Mouse (Mus musculus) testis, adult 2 months (tissue): ENCODE measurements around the gene Hoxb7. TPM values are rescaled to one million over a fixed set of nuclear protein-coding genes. Genes with fewer than 3 reads are reported as not detected.

ENCODE experiments used
- H3K27ac ChIP-seq: fragments of 200-500 bp; 2 replicates; pipeline ENCODE4 v1.5.1; 2012; ENCODE audit warnings: low read depth, low read length; ENCODE audit not compliant: control insufficient read depth, insufficient read depth
- H3K27me3 ChIP-seq: fragments of 200-500 bp; 2 replicates; pipeline ENCODE4 v1.6.1; 2012; ENCODE audit warnings: mild to moderate bottlenecking, low read length, moderate library complexity; ENCODE audit not compliant: control insufficient read depth, insufficient read depth
- H3K36me3 ChIP-seq: fragments of 200-500 bp; 2 replicates; pipeline ENCODE4 v1.6.1; 2012; ENCODE audit warnings: mild to moderate bottlenecking, low read length; ENCODE audit not compliant: control insufficient read depth, insufficient read depth
- H3K4me1 ChIP-seq: fragments of 200-500 bp; 2 replicates; pipeline ENCODE4 v1.6.1; 2012; ENCODE audit warnings: low read length; ENCODE audit not compliant: control insufficient read depth, insufficient read depth
- H3K4me3 ChIP-seq: fragments of 200-500 bp; 2 replicates; pipeline ENCODE4 v1.5.1; 2012; ENCODE audit warnings: low read depth, mild to moderate bottlenecking, low read length, moderate library complexity, mixed read lengths; ENCODE audit not compliant: control insufficient read depth
- CTCF ChIP-seq: fragments of 200-500 bp; IDR thresholded peaks from 2 replicates; pipeline ENCODE4 v1.5.1; 2012; ENCODE audit warnings: low read depth, mild to moderate bottlenecking, inconsistent platforms, low read length, moderate library complexity; ENCODE audit not compliant: control insufficient read depth, insufficient read depth, insufficient replicate concordance
- POLR2A ChIP-seq: fragments of 200-500 bp; IDR thresholded peaks from 2 replicates; pipeline ENCODE4 v1.6.1; 2012; ENCODE audit warnings: low read depth, mild to moderate bottlenecking, inconsistent platforms, low read length, moderate library complexity; ENCODE audit not compliant: control insufficient read depth
- polyA plus RNA-seq: library from polyadenylated mRNA; depleted of rRNA; stranded (reverse); fragments of >200 nt; gene quantifications from 2 replicates; pipeline ENCODE4 v1.2.3, GENCODE M21; 2012

Hoxb7 gene
- polyA plus RNA-seq, 1 experiment, result not detected

DNA sequence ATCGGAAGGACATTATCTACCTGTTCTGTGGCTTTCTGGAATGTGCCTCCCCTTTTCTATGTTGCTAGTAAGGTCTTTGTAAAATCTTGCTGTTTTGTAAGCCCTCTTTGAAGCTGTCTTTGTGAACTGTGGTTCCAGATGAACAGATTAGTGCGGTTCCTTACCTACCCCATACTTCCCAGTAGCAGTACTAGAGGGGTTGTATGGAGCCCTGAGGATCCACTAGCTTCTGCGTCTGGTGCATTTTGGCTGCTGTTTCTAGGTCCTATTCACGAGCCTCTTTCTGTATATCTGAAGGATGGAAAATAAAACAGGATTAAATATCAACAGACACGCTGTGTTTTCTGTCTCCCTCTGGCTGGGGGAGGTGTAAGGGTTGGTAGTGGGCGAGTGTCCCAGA, 3.4 kb downstream of the Hoxb7 start:
- no peak overlapping the region for H3K27ac ChIP-seq

DNA sequence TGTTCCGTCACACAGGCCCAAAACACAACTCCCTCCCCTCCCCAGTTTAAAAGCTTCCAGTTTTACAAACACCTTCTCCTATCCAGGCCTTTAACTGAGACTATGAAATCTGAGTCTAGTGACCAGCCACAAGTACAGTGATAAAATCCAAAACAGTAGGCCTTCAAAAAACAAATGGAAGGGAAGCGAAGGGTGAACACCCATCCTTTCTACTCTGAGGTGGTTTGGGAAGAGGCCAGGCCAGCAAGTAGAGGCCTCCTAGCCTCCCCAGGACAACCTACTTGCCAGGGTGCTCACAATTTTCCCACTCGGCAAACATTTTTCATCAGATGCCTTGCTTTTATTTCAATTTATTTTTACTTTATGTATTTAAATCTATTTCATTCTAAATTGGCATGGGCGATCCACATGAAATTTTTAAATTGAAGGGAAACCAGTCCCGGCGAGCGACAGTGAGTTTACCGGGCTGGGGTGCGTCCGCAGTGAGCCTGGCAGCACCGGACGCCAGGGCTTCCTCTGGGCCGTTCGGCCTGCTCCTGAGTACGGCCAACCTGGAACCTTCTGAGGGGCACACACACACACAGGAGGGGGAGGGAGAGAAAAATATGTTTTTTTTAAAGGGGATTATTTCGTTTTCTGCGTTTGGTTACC, 4.4 kb downstream of the Hoxb7 start:
- H3K27ac ChIP-seq, result no peak overlapping the region
- H3K4me3 ChIP-seq, result no peak overlapping the region
- TF ChIP-seq POLR2A (no peak), CTCF (no peak)
- peaks cover 14% of the 10 kb centered on the region for H3K4me1 ChIP-seq
- H3K27me3 ChIP-seq, result peaks cover 7% of the 10 kb centered on the region
- H3K36me3 ChIP-seq, result no peaks in the 10 kb centered on the region

More for the DNA sequence above, 3.4 kb downstream of the Hoxb7 start:
- peaks cover 10% of the 10 kb centered on the region for H3K4me1 ChIP-seq
- H3K27me3 ChIP-seq, result peaks cover 7% of the 10 kb centered on the region
- no peak overlapping the region for H3K4me3 ChIP-seq
- H3K36me3 ChIP-seq, result no peaks in the 10 kb centered on the region
- no peak for TF ChIP-seq CTCF

DNA sequence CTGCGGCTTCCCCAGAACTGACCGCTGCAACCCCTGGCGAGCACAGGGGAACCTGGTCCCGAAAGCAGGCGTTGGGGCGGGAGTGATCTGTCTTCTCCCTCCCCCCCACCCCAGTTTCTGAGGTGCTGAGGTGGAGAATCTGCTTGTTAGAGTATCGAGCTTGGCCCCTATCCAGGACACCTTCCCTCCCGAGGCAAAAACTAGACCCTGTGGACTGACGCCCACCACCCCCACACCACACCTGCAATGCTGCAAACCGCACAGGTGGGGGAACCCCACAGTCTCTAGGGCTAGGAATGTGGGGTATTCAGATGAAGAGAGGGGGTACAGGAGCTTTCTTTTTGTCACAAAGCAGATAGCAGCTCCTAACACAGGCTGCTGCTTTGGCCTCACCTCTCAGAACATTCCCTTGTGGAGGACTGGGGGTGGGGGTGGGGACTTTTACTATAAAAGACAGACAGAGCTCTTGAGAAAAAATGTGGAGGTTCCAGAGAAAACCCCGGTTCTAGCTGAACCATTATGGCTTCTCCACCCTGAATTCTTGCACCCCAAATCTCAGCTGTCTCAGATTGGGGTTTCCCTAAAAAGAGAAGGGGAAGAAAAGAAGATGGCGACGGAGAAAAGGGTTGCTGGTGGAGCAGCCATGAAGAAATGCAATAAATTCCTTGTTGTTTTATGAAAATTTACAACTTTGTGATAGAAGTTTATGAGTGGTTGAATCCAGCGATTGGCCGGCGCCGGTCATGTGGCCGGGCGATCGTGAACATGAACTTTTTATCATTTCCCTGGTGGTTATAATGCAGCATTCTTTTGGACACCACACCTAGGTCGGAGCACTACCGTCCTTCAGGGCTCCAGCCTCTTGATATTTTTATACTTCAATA, 5.5 kb downstream of the Hoxb7 start, which contains the start of gene Hoxb6:
Gene Hoxb6 (plus strand): TSS at position 796 of the 884 bp plus-strand sequence.
- Histone ChIP-seq H3K4me1 (peaks cover 12% of the 10 kb centered on the region), H3K27me3 (peaks cover 7% of the 10 kb centered on the region), H3K36me3 (no peaks in the 10 kb centered on the region), H3K4me3 (no peak within 1 kb of the TSS; the same call in 1 of the 2 replicates), H3K27ac (no peak within 1 kb of the TSS)
- TF ChIP-seq POLR2A, result no peak
- no peak for TF ChIP-seq CTCF

DNA sequence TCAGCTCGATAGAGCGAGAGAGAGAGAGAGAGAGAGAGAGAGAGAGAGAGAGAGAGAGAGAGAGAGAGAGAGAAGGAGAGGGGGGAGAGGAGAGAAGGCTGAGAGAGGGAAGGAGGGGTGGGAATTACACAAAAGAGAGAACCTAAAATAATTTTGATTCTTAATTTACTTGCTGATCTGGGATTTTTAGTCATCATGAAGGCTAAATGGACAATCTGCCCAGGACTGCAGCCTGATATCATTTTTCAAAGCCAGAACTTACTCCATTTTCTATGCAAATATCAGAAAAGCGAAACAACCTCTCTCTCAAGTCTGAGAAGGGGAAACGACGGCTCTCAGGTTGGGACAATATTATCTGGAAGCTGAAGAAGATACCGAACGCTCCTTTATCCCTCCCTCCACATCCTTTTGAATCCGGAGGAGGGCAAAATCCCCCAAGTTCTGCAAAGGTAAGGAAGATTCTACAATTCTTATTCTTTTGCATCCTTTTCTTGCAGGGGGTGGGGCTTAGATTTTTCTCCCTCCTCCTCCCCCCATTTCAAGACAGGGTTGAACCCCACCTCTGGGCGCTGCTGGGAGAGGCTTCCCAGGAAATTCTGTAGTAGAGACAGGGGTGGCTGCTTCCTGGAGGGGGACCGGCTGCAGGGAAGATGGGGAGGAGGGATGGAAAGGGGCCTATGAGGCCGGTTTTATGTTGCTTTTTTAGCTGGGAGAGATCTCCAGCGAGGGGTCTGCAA, 6.3 kb downstream of the Hoxb7 start:
- H3K4me3 ChIP-seq, result no peak overlapping the region; the same call in 1 of the 2 replicates
- H3K36me3 ChIP-seq, result no peaks in the 10 kb centered on the region
- no peak for TF ChIP-seq POLR2A
- no peak for TF ChIP-seq CTCF
- peaks cover 7% of the 10 kb centered on the region for H3K27me3 ChIP-seq
- H3K27ac ChIP-seq, result no peak overlapping the region
- H3K4me1 ChIP-seq, result peaks cover 11% of the 10 kb centered on the region

DNA sequence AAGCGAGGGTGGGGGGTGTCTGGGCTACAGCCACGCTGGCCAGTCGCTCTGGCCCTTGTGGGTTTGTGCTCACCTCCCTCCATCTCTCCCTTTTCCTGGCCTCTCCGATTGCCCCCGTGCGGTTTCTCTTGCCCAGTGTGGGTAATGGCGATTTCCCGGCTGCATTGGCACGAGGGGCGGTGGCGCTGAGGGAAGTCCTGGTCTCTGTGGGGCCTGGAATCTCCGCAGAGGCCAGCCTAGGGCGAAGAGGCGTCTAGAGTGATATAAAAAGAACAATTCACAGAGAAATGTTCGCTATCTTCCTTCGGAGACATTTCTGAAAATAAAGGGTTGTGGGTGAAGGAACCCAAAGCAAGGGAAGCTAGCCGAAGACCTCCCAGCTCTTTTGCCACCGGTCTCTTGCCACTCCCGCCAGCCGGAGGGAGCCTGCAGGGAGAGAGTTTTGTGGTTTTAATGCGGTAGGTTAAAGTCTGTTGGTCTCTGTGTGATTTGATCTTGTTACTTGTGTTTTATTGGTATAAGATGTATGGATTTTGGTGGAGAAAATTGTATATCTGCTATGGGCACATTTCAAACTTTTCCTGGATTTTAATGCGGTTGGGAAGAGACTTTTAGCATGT, 7.0 kb downstream of the Hoxb7 start:
- Histone ChIP-seq H3K27me3 (peaks cover 7% of the 10 kb centered on the region), H3K27ac (no peak overlapping the region), H3K36me3 (no peaks in the 10 kb centered on the region), H3K4me1 (peaks cover 11% of the 10 kb centered on the region), H3K4me3 (no peak overlapping the region; the same call in 1 of the 2 replicates)
- no peak for TF ChIP-seq CTCF
- no peak for TF ChIP-seq POLR2A

DNA sequence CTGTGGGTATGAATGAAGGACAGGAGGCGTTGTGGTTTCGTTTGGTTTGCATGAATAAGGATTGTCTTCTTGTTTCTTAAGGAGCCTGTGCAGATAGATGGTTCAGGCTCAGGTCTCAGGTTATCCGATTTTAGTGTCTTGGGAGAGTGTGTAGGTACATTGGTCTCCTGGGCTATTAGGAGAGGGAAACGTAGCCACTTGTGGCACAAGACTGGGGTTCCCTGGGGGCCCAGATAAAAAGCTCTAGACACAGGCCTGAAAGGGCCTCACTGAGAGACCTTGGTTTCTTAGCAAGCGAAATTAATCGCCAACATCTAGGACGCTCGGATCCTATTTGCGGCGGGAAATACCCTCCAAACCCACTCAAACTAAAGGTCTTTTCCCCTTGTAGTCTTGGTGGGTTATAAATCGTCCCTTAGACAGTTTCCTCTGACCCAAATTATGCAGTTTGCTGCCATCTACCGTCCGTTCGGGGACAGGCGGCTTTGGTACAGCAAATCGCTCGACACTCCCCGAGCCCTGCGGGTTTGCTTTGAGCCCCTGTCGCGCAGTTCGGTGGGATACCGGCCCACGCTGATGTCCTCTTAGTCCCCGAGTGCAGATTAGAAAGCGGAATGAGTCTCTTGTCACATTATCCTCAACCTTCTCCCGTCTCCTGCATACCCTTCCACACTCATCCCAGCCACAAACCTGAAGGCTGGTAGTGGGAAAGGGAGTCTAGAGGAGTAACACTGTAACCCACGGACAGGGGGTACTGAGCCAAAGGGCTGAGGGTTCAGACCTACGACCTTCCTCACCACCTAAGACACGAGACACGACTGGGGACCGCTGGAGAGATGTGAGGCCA, 8.0 kb downstream of the Hoxb7 start:
- Histone ChIP-seq H3K27ac (no peak overlapping the region), H3K4me1 (peaks cover 11% of the 10 kb centered on the region), H3K36me3 (no peaks in the 10 kb centered on the region), H3K27me3 (peaks cover 7% of the 10 kb centered on the region), H3K4me3 (peak overlapping the region; percentile 17)
- TF ChIP-seq POLR2A (no peak), CTCF (peak; percentile 61; the same call in 1 of the 2 replicates)
